Mouse (Mus musculus): ENCODE measurements at regions not wholly inside any gene's neighbourhood (a gene's known extent, or its start where the extent isn't known, plus 50 kb on each side); places are given as distances from the start of the nearest gene placed in this dataset.

DNA sequence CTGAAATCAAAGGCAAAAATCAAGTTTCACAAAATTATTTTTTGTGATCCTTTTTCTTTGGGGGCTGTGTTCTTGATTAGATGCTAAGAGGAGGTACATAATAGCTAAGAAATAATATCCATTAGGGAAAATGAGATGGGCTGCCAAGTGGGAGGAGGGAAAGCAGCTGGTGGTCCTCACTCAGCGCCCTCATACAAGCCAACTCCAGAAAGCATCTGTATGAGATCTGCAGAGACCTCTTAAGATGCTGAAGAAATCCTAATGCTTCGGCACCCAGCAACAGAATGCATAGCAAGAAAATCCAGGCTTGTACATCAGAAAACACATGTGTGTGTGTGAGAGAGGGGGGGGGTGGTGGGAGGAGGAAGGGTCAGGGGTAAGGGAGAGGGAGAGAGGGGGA lies 58.8 kb upstream of the Gria1 start:
- H3K4me3 ChIP-seq (replicated peaks), result no peak overlapping the region
- H3K4me1 ChIP-seq, result no peaks in the 10 kb centered on the region
- H3K36me3 ChIP-seq (replicated peaks), result no peaks in the 10 kb centered on the region
- no peaks in the 10 kb centered on the region for H3K9me3 ChIP-seq
- H3K4me2 ChIP-seq, result no peak overlapping the region
- H3K27me3 ChIP-seq, result no peaks in the 10 kb centered on the region
- 84% methylated on average over 2 of the region's 2 CpGs for WGBS
- H3K27ac ChIP-seq, result no peak overlapping the region
- ATAC-seq (ENCODE audit: low FRiP score), result no peak
- H3K9ac ChIP-seq, result no peak overlapping the region

DNA sequence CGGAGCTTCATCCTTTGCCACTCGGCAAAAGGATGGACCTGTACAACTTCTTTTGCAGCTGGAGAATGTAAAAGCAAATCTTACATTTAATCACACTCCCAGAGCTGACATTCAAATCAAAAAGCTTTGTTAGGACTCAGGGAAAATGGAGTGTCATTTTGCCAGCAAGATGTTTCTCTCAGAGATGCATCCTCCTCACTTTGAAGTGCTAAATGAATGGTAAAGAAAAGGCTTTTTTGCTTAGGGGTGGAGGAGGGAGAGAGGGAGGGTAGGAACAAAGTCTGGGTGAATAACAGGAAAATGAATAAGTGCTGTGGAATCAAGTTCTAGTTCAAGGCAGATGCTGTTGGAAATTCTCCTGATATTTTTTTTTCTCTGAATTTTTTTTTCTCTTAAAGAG lies 53.4 kb upstream of the Gria1 start:
- H3K27ac ChIP-seq, result no peak overlapping the region
- no peak overlapping the region for H3K4me3 ChIP-seq (replicated peaks)
- no peak overlapping the region for H3K4me2 ChIP-seq
- no peaks in the 10 kb centered on the region for H3K36me3 ChIP-seq (replicated peaks)
- 89% methylated on average over 2 of the region's 2 CpGs for WGBS
- no peak for ATAC-seq (ENCODE audit: low FRiP score)
- H3K9ac ChIP-seq, result no peak overlapping the region
- H3K9me3 ChIP-seq, result no peaks in the 10 kb centered on the region
- no peaks in the 10 kb centered on the region for H3K27me3 ChIP-seq
- H3K4me1 ChIP-seq, result no peaks in the 10 kb centered on the region

Data from forebrain, embryonic 12.5 days (tissue).